Mouse (Mus musculus): ENCODE measurements around the gene Pde2a. TPM values are rescaled to one million over a fixed set of nuclear protein-coding genes. Genes with fewer than 3 reads are reported as not detected.

The Pde2a gene
- polyA plus RNA-seq, 1 experiment = 33.2 TPM

GRCm38 (mm10) chr7:101516460-101516859 lies 95.0 kb downstream of the Pde2a start:
- 61% methylated on average over 6 of the region's 6 CpGs for WGBS
- peak; percentile 42; the same call in 1 of the 2 replicates for TF ChIP-seq CTCF (IDR thresholded peaks at IDR 0.05; ENCODE audit: control insufficient read depth, insufficient read depth, low read length)
- no peak for TF ChIP-seq POLR2A (IDR thresholded peaks at IDR 0.05; ENCODE audit: borderline replicate concordance, control insufficient read depth, low read depth, low read length)
- no peak overlapping the region for H3K27ac ChIP-seq (ENCODE audit: control insufficient read depth, insufficient read depth, low read depth, low read length, poor library complexity)
- no peaks in the 10 kb centered on the region for H3K4me1 ChIP-seq (ENCODE audit: control insufficient read depth, insufficient read depth, low read length)
- no peak overlapping the region for H3K4me3 ChIP-seq (replicated peaks; ENCODE audit: control insufficient read depth, low read depth, low read length)

GRCm38 (mm10) chr7:101521696-101522095 lies 100.2 kb downstream of the Pde2a start:
- no peak overlapping the region for H3K27ac ChIP-seq (ENCODE audit: control insufficient read depth, insufficient read depth, low read depth, low read length, poor library complexity)
- WGBS = 67% methylated on average over 1 of the region's 1 CpGs
- TF ChIP-seq POLR2A (IDR thresholded peaks at IDR 0.05; ENCODE audit: borderline replicate concordance, control insufficient read depth, low read depth, low read length) (no peak), CTCF (IDR thresholded peaks at IDR 0.05; ENCODE audit: control insufficient read depth, insufficient read depth, low read length) (no peak)
- H3K4me3 ChIP-seq (replicated peaks; ENCODE audit: control insufficient read depth, low read depth, low read length) = no peak overlapping the region
- no peaks in the 10 kb centered on the region for H3K4me1 ChIP-seq (ENCODE audit: control insufficient read depth, insufficient read depth, low read length)

DNA sequence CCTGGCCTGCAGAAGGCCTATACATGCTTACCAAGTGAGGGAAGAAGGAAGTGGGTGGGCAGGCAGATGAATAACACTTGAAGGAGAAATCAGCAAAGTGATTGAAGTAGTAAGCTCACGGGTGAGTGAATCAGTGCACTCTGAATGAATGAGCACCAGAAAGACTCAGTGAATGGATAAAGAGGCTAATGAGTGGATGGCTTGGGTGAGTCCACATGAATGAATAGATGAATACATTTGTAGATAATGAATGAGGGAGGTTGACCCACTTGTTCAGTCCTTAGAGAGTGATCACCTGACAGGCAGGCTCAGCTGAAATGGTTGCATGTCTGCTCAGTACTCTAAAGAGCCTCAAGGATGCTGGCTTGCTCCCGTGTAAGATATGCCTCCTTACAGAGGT lies 101.7 kb downstream of the Pde2a start:
- no peak overlapping the region for H3K4me3 ChIP-seq (replicated peaks; ENCODE audit: control insufficient read depth, low read depth, low read length)
- 67% methylated on average over 2 of the region's 2 CpGs for WGBS
- TF ChIP-seq CTCF (IDR thresholded peaks at IDR 0.05; ENCODE audit: control insufficient read depth, insufficient read depth, low read length) (no peak), POLR2A (IDR thresholded peaks at IDR 0.05; ENCODE audit: borderline replicate concordance, control insufficient read depth, low read depth, low read length) (no peak)

DNA sequence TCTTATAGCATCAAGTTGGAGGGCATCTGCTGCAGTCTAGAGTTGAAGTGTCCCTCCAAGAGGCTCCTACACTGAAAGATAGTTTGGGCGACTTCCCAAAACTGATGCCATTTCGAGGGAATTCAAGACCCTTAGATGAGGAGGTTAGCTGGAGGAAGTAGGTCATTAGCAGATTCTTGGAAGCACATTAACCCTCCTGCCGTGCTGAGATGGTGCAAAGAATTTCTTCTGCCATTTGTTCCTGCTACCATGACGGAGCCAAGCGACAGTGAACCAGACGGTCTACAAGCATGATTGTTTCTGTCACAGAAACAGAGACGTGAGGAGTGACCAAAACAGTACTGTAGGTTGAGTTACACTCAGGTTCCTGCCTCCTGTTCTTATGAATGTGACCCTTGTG lies 105.0 kb downstream of the Pde2a start:
- WGBS = 71% methylated on average over 7 of the region's 7 CpGs
- Histone ChIP-seq H3K4me1 (ENCODE audit: control insufficient read depth, insufficient read depth, low read length) (no peaks in the 10 kb centered on the region), H3K27ac (ENCODE audit: control insufficient read depth, insufficient read depth, low read depth, low read length, poor library complexity) (no peak overlapping the region), H3K4me3 (replicated peaks; ENCODE audit: control insufficient read depth, low read depth, low read length) (no peak overlapping the region)
- TF ChIP-seq CTCF (IDR thresholded peaks at IDR 0.05; ENCODE audit: control insufficient read depth, insufficient read depth, low read length) = no peak
- TF ChIP-seq POLR2A (IDR thresholded peaks at IDR 0.05; ENCODE audit: borderline replicate concordance, control insufficient read depth, low read depth, low read length) = no peak

More for the DNA sequence above, 101.7 kb downstream of the Pde2a start:
- no peak overlapping the region for H3K27ac ChIP-seq (ENCODE audit: control insufficient read depth, insufficient read depth, low read depth, low read length, poor library complexity)
- no peaks in the 10 kb centered on the region for H3K4me1 ChIP-seq (ENCODE audit: control insufficient read depth, insufficient read depth, low read length)

- Histone ChIP-seq H3K27ac (ENCODE audit: control insufficient read depth, insufficient read depth, low read depth, low read length, poor library complexity) (no peak overlapping the region), H3K4me3 (replicated peaks; ENCODE audit: control insufficient read depth, low read depth, low read length) (no peak overlapping the region), H3K4me1 (ENCODE audit: control insufficient read depth, insufficient read depth, low read length) (no peaks in the 10 kb centered on the region; the same call in 1 of the 2 replicates)
- 58% methylated on average over 5 of the region's 5 CpGs for WGBS
- TF ChIP-seq POLR2A (IDR thresholded peaks at IDR 0.05; ENCODE audit: borderline replicate concordance, control insufficient read depth, low read depth, low read length) (no peak), CTCF (IDR thresholded peaks at IDR 0.05; ENCODE audit: control insufficient read depth, insufficient read depth, low read length) (no peak)
Measured at GRCm38 (mm10) chr7:101534428-101534827, 112.9 kb downstream of the Pde2a start.

- TF ChIP-seq POLR2A (IDR thresholded peaks at IDR 0.05; ENCODE audit: borderline replicate concordance, control insufficient read depth, low read depth, low read length) (no peak), CTCF (IDR thresholded peaks at IDR 0.05; ENCODE audit: control insufficient read depth, insufficient read depth, low read length) (no peak)
- Histone ChIP-seq H3K4me3 (replicated peaks; ENCODE audit: control insufficient read depth, low read depth, low read length) (no peak overlapping the region), H3K4me1 (ENCODE audit: control insufficient read depth, insufficient read depth, low read length) (no peaks in the 10 kb centered on the region; the same call in 1 of the 2 replicates), H3K27ac (ENCODE audit: control insufficient read depth, insufficient read depth, low read depth, low read length, poor library complexity) (no peak overlapping the region)
- 83% methylated on average over 10 of the region's 10 CpGs for WGBS
Measured at GRCm38 (mm10) chr7:101535102-101535501, 113.6 kb downstream of the Pde2a start.

DNA sequence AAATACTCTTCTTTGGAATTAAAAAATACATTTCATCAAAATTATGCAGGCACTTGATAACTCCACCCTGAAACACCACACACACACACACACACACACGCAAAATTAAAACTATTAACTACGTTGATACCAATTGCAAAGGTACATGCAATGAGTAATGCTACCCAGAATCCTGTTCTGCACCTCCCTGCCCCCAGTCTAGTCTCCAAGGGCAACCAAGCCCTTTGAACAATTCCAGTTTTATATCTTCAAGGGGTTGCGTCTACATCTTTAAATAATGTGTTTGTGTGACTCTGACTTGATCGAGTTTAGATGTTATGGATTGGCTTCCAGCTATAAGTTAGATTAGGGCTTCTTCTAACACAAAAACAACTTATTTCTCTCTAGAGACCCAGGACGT lies 114.0 kb downstream of the Pde2a start:
- 75% methylated on average over 5 of the region's 5 CpGs for WGBS
- H3K4me3 ChIP-seq (replicated peaks; ENCODE audit: control insufficient read depth, low read depth, low read length) = no peak overlapping the region

DNA sequence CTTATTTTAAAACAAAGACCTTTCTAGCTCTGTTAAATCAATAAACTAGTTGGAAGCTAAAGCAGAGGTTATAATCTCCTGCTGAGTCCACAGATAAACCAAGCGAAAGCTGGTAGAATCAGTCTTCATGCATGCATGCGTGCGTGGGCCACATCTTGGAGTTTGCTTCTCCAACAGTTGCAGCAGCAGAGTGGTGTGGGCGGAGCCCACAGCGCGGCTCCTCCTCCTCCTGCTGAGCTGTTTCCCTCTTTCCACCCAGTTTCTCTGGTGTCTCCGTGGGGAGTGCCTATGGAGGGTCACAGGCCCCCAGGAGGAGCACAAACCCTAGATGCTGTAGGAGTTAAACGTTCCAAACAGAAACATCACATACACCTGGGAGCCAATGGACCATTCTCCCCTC lies 116.0 kb downstream of the Pde2a start:
- Histone ChIP-seq H3K27ac (ENCODE audit: control insufficient read depth, insufficient read depth, low read depth, low read length, poor library complexity) (peak overlapping the region; percentile 16; the same call in 1 of the 2 replicates), H3K4me1 (ENCODE audit: control insufficient read depth, insufficient read depth, low read length) (no peaks in the 10 kb centered on the region; the same call in 1 of the 2 replicates), H3K4me3 (replicated peaks; ENCODE audit: control insufficient read depth, low read depth, low read length) (no peak overlapping the region)
- WGBS = 29% methylated on average over 8 of the region's 8 CpGs
- no peak for TF ChIP-seq POLR2A (IDR thresholded peaks at IDR 0.05; ENCODE audit: borderline replicate concordance, control insufficient read depth, low read depth, low read length)
- no peak for TF ChIP-seq CTCF (IDR thresholded peaks at IDR 0.05; ENCODE audit: control insufficient read depth, insufficient read depth, low read length)

More for the DNA sequence above, 114.0 kb downstream of the Pde2a start:
- H3K4me1 ChIP-seq (ENCODE audit: control insufficient read depth, insufficient read depth, low read length) = no peaks in the 10 kb centered on the region; the same call in 1 of the 2 replicates
- no peak overlapping the region for H3K27ac ChIP-seq (ENCODE audit: control insufficient read depth, insufficient read depth, low read depth, low read length, poor library complexity)
- TF ChIP-seq POLR2A (IDR thresholded peaks at IDR 0.05; ENCODE audit: borderline replicate concordance, control insufficient read depth, low read depth, low read length) (no peak), CTCF (IDR thresholded peaks at IDR 0.05; ENCODE audit: control insufficient read depth, insufficient read depth, low read length) (no peak)
